Mouse (Mus musculus) mesoderm, embryonic 11.5 days (tissue): ENCODE results near the gene Gm6509.
"Not testable (repeated sequence)": the region's sequence is repeated elsewhere in the genome, so short reads cannot be mapped to it uniquely, and the experiment has no call there.

Experiments used
- DNase-seq: peaks from one replicate; pipeline ENCODE4 v3.0.0-alpha.2; 2012; ENCODE audit warnings: low read depth, low spot score

The Gm6509 gene

GRCm38 (mm10) chr5:94623679-94624078, at the start of gene Gm6509:
Gm6509 (plus strand) TSS chr5:94623979.
- DNase-seq, result not testable (repeated sequence)

- DNase-seq, result not testable (repeated sequence)
Observed at GRCm38 (mm10) chr5:94616242-94616641, 7.5 kb upstream of the Gm6509 start, which contains the start of gene Gm3147. Gm3147 (minus strand) TSS chr5:94616342.

- DNase-seq, result not testable (repeated sequence)
Observed at GRCm38 (mm10) chr5:94648082-94648481, 24.3 kb downstream of the Gm6509 start, which contains the start of gene Gm6205. Gm6205 (plus strand) TSS chr5:94648382.
